Mouse (Mus musculus): Measurements from ENCODE around the gene Jph4. TPM values are rescaled to one million over a fixed set of nuclear protein-coding genes. Genes with fewer than 3 reads are reported as not detected.

Gene Jph4
- polyA plus RNA-seq, 1 experiment from 2014 or later = 13.8 TPM

DNA sequence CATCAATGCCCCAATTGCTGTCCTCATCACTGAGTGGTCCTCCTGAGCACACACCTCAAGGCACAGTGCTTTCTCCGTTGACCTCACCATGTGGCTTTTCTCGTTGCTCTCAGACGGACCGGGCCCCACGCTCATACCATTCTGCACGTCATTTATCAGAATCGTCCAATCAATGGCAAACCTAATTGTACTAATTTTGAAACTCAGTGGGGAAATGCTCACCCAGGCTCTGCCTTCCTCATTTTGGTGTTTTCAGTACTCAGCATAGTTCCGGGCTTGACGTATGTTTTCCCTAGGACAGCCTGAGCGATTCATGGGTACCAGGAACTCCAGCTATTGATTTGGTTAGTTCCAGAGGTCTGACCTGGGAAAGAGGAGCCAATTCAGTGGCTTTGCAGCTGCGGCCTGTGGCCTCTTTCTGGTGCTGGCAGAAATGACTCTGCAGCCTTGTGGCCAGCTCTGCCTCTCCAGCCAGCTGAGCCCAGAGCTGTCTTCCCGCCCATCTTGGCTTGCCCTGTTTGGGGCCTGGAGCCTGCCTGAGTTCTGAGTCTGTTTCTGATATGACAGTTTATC lies 30.2 kb upstream of the Jph4 start:
- Histone ChIP-seq H3K4me2 (replicated peaks) (no peak overlapping the region), H3K27me3 (replicated peaks) (no peaks in the 10 kb centered on the region), H3K9ac (no peak overlapping the region), H3K4me3 (no peak overlapping the region), H3K36me3 (no peaks in the 10 kb centered on the region), H3K4me1 (peaks cover 6% of the 10 kb centered on the region; the same call in 1 of the 2 replicates), H3K9me3 (no peaks in the 10 kb centered on the region), H3K27ac (no peak overlapping the region)
- no peak for ATAC-seq (ENCODE audit: low FRiP score, low read depth)
- 86% methylated on average over 12 of the region's 12 CpGs for WGBS

DNA sequence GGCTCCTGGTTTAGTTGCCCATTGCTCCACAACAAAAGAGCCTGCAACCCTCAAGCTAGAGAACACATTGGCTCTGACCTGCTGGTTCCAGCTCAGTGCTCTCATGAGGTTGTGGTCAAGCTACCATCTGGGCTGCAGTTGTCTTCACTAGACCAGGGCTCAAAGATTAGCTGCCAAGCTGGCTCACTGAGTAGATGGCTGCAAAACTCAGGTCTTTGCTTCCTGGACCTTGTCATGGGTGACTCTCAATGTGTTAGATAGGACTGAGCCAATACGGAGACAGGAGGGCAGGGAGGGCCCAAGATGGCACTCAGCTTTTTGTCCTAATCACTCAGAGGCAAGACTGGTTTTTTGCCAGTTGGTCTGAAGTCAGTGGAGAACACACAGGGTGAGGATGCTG lies 29.6 kb upstream of the Jph4 start:
- H3K4me1 ChIP-seq = peaks cover 6% of the 10 kb centered on the region; the same call in 1 of the 2 replicates
- no peaks in the 10 kb centered on the region for H3K27me3 ChIP-seq (replicated peaks)
- H3K27ac ChIP-seq = no peak overlapping the region
- 93% methylated on average over 1 of the region's 1 CpGs for WGBS
- no peak overlapping the region for H3K9ac ChIP-seq
- ATAC-seq (ENCODE audit: low FRiP score, low read depth) = no peak
- H3K9me3 ChIP-seq = no peaks in the 10 kb centered on the region
- H3K4me2 ChIP-seq (replicated peaks) = no peak overlapping the region
- no peak overlapping the region for H3K4me3 ChIP-seq
- H3K36me3 ChIP-seq = no peaks in the 10 kb centered on the region

DNA sequence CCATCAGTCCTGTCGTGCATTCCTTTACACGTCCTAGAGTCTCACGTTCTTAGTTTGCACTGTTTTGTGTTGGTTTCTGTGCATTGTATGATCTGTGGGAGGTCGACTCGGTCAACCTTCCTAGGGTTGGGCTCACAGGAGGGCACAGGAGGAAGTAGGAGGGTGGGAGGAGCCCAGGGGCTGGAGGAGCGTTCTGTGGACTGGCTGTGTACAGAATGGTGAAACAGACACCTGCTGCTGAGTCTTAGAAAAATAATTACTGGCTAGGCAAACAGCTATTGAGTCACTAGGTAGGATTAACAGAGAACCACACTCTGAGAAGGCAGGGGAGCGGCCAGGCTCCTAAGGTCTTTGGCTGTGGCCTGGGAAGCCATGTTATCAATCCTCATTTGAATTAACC lies 22.6 kb upstream of the Jph4 start:
- Histone ChIP-seq H3K9ac (no peak overlapping the region), H3K27me3 (replicated peaks) (no peaks in the 10 kb centered on the region), H3K4me2 (replicated peaks) (no peak overlapping the region), H3K9me3 (no peaks in the 10 kb centered on the region), H3K27ac (no peak overlapping the region), H3K4me3 (no peak overlapping the region), H3K4me1 (no peaks in the 10 kb centered on the region), H3K36me3 (no peaks in the 10 kb centered on the region)
- ATAC-seq (ENCODE audit: low FRiP score, low read depth) = no peak
- 53% methylated on average over 7 of the region's 7 CpGs for WGBS

- 86% methylated on average over 8 of the region's 8 CpGs for WGBS
- ATAC-seq (ENCODE audit: low FRiP score, low read depth) = no peak
- Histone ChIP-seq H3K27me3 (replicated peaks) (no peaks in the 10 kb centered on the region), H3K4me3 (no peak overlapping the region), H3K9me3 (no peaks in the 10 kb centered on the region), H3K4me2 (replicated peaks) (no peak overlapping the region), H3K9ac (no peak overlapping the region), H3K27ac (no peak overlapping the region), H3K36me3 (no peaks in the 10 kb centered on the region), H3K4me1 (no peaks in the 10 kb centered on the region)
Observed at GRCm38 (mm10) chr14:55135676-55136075, 18.9 kb upstream of the Jph4 start.

DNA sequence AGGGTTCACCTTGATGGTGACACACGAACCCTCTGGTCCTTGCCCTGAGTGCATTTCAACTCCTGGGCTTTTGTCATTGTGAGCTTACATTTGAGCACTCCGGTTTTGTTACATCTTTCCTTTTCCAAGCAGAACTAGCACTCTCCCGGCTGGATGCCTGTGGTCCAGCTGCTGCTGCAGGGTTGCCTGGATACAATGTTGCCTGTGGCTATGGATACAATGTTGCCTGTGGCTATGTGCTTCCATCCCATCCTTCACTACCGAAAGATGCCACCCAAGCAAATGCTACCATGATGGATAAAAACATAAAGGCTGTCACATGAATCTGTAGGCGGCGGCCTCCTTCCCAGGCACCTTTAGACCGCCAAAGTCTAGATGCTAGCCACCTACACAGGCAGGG lies 9.8 kb upstream of the Jph4 start:
- H3K4me2 ChIP-seq (replicated peaks) = no peak overlapping the region
- H3K36me3 ChIP-seq = no peaks in the 10 kb centered on the region
- H3K9ac ChIP-seq = no peak overlapping the region
- no peaks in the 10 kb centered on the region for H3K4me1 ChIP-seq
- H3K27ac ChIP-seq = no peak overlapping the region
- H3K9me3 ChIP-seq = no peaks in the 10 kb centered on the region
- H3K4me3 ChIP-seq = no peak overlapping the region
- H3K27me3 ChIP-seq (replicated peaks) = no peaks in the 10 kb centered on the region
- no peak for ATAC-seq (ENCODE audit: low FRiP score, low read depth)
- WGBS = 77% methylated on average over 7 of the region's 7 CpGs

DNA sequence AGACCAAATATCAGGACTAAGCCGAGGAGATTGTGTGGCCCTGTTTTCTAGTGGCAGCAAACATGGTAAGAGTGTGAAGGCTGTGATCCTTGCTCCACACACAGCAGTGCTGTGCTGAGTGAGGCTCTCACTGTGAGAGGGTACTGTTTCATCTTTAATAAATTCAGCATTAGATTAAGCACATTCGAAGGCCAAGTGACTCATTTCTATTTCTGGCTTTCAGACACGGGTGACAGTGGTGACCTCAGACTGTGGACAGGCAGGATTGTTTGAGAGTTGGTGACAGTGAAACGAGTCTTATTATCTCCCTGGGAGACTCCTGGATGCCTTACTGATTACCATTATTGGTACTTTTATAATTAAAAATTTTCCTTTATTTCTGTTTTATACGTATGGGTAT lies 9.0 kb upstream of the Jph4 start:
- Histone ChIP-seq H3K4me2 (replicated peaks) (no peak overlapping the region), H3K9ac (no peak overlapping the region), H3K27me3 (replicated peaks) (no peaks in the 10 kb centered on the region), H3K4me3 (no peak overlapping the region), H3K4me1 (no peaks in the 10 kb centered on the region), H3K27ac (no peak overlapping the region), H3K9me3 (no peaks in the 10 kb centered on the region), H3K36me3 (no peaks in the 10 kb centered on the region)
- WGBS = 90% methylated on average over 5 of the region's 5 CpGs
- ATAC-seq (ENCODE audit: low FRiP score, low read depth) = no peak

GRCm38 (mm10) chr14:55122359-55122758 lies 5.6 kb upstream of the Jph4 start:
- Histone ChIP-seq H3K36me3 (no peaks in the 10 kb centered on the region), H3K4me1 (no peaks in the 10 kb centered on the region), H3K27ac (no peak overlapping the region), H3K9me3 (no peaks in the 10 kb centered on the region), H3K9ac (peak overlapping the region; percentile 42), H3K4me3 (no peak overlapping the region), H3K27me3 (replicated peaks) (no peaks in the 10 kb centered on the region), H3K4me2 (replicated peaks) (peak overlapping the region; percentile 32)
- WGBS = 49% methylated on average over 8 of the region's 8 CpGs
- no peak for ATAC-seq (ENCODE audit: low FRiP score, low read depth)

DNA sequence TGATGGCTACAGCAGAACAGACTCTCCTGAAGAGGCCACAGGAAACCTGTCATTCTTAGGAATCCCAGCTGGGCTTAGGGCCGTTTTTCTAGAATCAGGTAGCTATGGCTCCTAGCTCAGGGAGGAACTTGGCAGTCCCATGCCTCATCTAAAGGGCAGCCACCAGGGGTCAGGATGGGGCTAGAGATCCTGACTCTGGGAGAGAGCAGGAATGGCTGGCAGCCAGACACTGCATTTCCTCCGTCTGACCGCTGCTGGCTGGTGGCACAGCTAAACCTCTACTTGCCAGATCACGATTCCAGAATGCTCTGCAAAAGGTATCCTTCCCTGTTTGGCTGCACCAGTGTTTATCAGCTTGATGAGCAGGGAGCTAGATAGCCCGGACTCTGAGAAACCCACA lies 5.2 kb upstream of the Jph4 start:
- Histone ChIP-seq H3K27me3 (replicated peaks) (no peaks in the 10 kb centered on the region), H3K9ac (peak overlapping the region; percentile 42; the same call in 1 of the 2 replicates), H3K4me1 (peaks cover 1% of the 10 kb centered on the region; the same call in 1 of the 2 replicates), H3K4me2 (replicated peaks) (peak overlapping the region; percentile 32), H3K36me3 (no peaks in the 10 kb centered on the region), H3K9me3 (no peaks in the 10 kb centered on the region), H3K27ac (no peak overlapping the region), H3K4me3 (no peak overlapping the region)
- peak; percentile 82 for ATAC-seq (ENCODE audit: low FRiP score, low read depth)
- 11% methylated on average over 5 of the region's 5 CpGs for WGBS

GRCm38 (mm10) chr14:55119421-55120134 lies 2.8 kb upstream of the Jph4 start:
- H3K9ac ChIP-seq = no peak overlapping the region
- H3K27ac ChIP-seq = no peak overlapping the region
- no peak overlapping the region for H3K4me2 ChIP-seq (replicated peaks)
- peaks cover 23% of the 10 kb centered on the region for H3K4me1 ChIP-seq
- H3K36me3 ChIP-seq = no peaks in the 10 kb centered on the region
- no peaks in the 10 kb centered on the region for H3K9me3 ChIP-seq
- no peak overlapping the region for H3K4me3 ChIP-seq
- H3K27me3 ChIP-seq (replicated peaks) = peaks cover 18% of the 10 kb centered on the region
- 78% methylated on average over 4 of the region's 4 CpGs for WGBS
- no peak for ATAC-seq (ENCODE audit: low FRiP score, low read depth)

- H3K4me3 ChIP-seq = no peak overlapping the region
- peaks cover 30% of the 10 kb centered on the region for H3K4me1 ChIP-seq
- no peak overlapping the region for H3K4me2 ChIP-seq (replicated peaks)
- H3K9ac ChIP-seq = no peak overlapping the region
- no peak overlapping the region for H3K27ac ChIP-seq
- ATAC-seq (ENCODE audit: low FRiP score, low read depth) = no peak
- no peaks in the 10 kb centered on the region for H3K36me3 ChIP-seq
- WGBS = 82% methylated on average over 4 of the region's 4 CpGs
- H3K9me3 ChIP-seq = no peaks in the 10 kb centered on the region
- H3K27me3 ChIP-seq (replicated peaks) = peaks cover 25% of the 10 kb centered on the region
Observed at GRCm38 (mm10) chr14:55118852-55119251, 2.1 kb upstream of the Jph4 start.

DNA sequence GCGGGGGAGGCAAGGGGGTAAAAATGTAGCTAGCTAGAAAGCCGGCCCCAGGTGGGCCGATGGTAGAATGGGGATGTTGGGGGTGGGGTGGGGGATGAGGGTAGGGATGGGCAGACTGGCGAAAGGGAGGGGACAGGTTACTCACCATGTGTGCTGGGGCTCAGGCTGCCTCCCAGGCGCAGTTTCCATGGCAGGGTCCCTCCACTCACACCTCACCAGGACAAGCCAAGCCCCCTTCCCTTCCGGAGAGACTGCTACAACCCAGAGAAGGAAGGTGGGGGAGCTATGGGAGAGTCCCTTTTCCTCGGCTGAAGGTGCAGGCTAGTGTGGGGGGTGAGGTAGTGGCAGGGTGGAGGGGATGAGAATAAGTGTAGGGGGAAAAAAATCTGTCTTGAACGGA lies 889 bp downstream of the Jph4 start:
- Histone ChIP-seq H3K9ac (peak overlapping the region; percentile 77), H3K27ac (peak overlapping the region; percentile 50; the same call in 1 of the 2 replicates), H3K4me3 (peak overlapping the region; percentile 71), H3K36me3 (no peaks in the 10 kb centered on the region), H3K27me3 (replicated peaks) (peaks cover 48% of the 10 kb centered on the region), H3K4me1 (peaks cover 33% of the 10 kb centered on the region), H3K9me3 (no peaks in the 10 kb centered on the region), H3K4me2 (replicated peaks) (peak overlapping the region; percentile 99)
- ATAC-seq (ENCODE audit: low FRiP score, low read depth) = peak; percentile 25
- WGBS = under 1% methylated on average over 8 of the region's 8 CpGs

GRCm38 (mm10) chr14:55114759-55115701 lies 1.7 kb downstream of the Jph4 start:
- peak; percentile 55 for ATAC-seq (ENCODE audit: low FRiP score, low read depth)
- H3K4me3 ChIP-seq = peak overlapping the region; percentile 71
- 1% methylated on average over 78 of the region's 78 CpGs for WGBS
- H3K36me3 ChIP-seq = no peaks in the 10 kb centered on the region
- H3K9ac ChIP-seq = peak overlapping the region; percentile 77
- peaks cover 33% of the 10 kb centered on the region for H3K4me1 ChIP-seq
- peak overlapping the region; percentile 50 for H3K27ac ChIP-seq
- H3K9me3 ChIP-seq = no peaks in the 10 kb centered on the region
- peaks cover 55% of the 10 kb centered on the region for H3K27me3 ChIP-seq (replicated peaks)
- H3K4me2 ChIP-seq (replicated peaks) = peak overlapping the region; percentile 99
